Mouse (Mus musculus) kidney, embryonic 14.5 days (tissue): ENCODE results near the gene Pabpc5. TPM values are rescaled to one million over a fixed set of nuclear protein-coding genes. Genes with fewer than 3 reads are reported as not detected.

Experiments
- ATAC-seq: fragments of 200-750 bp; cut with Nextera tagmentation; 2 replicates; pipeline ENCODE4 v1.8.0; 2017; ENCODE audit warnings: moderate number of reproducible peaks, mild to moderate bottlenecking, moderate TSS enrichment, moderate library complexity; ENCODE audit not compliant: low FRiP score, low TSS enrichment
- H3K27ac ChIP-seq: fragments of 300-500 bp; sonication (generic); 2 replicates; pipeline ENCODE4 v1.5.1; 2014; ENCODE audit warnings: low read depth, mild to moderate bottlenecking, low read length, moderate library complexity, mixed read lengths
- H3K27me3 ChIP-seq: fragments of 300-500 bp; sonication (generic); 2 replicates; pipeline ENCODE4 v1.6.1; 2014; ENCODE audit warnings: mild to moderate bottlenecking, low read length; ENCODE audit not compliant: control insufficient read depth, insufficient read depth
- H3K36me3 ChIP-seq: fragments of 300-500 bp; sonication (generic); 2 replicates; pipeline ENCODE4 v1.6.1; 2014; ENCODE audit warnings: low read length, mixed read lengths; ENCODE audit not compliant: control insufficient read depth, insufficient read depth
- H3K4me1 ChIP-seq: fragments of 300-500 bp; sonication (generic); 2 replicates; pipeline ENCODE4 v1.6.1; 2014; ENCODE audit warnings: low read length, mixed read lengths; ENCODE audit not compliant: control insufficient read depth, insufficient read depth
- H3K4me2 ChIP-seq: fragments of 300-500 bp; sonication (generic); replicated peaks from 2 replicates; pipeline ENCODE4 v1.6.1; 2014; ENCODE audit warnings: low read depth, mild to moderate bottlenecking, low read length
- H3K4me3 ChIP-seq: fragments of 300-500 bp; sonication (generic); 2 replicates; pipeline ENCODE4 v1.5.1; 2014; ENCODE audit warnings: mild to moderate bottlenecking, low read length
- H3K9ac ChIP-seq: fragments of 300-500 bp; sonication (generic); 2 replicates; pipeline ENCODE4 v1.6.1; 2014; ENCODE audit warnings: low read depth, mild to moderate bottlenecking, low read length, moderate library complexity
- H3K9me3 ChIP-seq: fragments of 300-500 bp; sonication (generic); 2 replicates; pipeline ENCODE4 v1.6.1; 2016; ENCODE audit warnings: low read length; ENCODE audit not compliant: control insufficient read depth
- WGBS: fragments of 180-500 bp; shearing (Covaris S2); extraction: QIAGEN DNeasy Blood & Tissue Kit; methylation state at CpG from one replicate; pipeline ENCODE4 v1.1.7; 2014; 5-methylcytosine and 5-hydroxymethylcytosine counted together
- polyA plus RNA-seq: library from polyadenylated mRNA; unstranded; fragments of >200 nt; fragmentation: Nextera tagmentation; extraction: Ambion mirVana; gene quantifications from 2 replicates; pipeline ENCODE4 v1.2.1, GENCODE M21; 2014

The Pabpc5 gene
- 0.20 and 0.40 TPM in 2 replicates for polyA plus RNA-seq

DNA sequence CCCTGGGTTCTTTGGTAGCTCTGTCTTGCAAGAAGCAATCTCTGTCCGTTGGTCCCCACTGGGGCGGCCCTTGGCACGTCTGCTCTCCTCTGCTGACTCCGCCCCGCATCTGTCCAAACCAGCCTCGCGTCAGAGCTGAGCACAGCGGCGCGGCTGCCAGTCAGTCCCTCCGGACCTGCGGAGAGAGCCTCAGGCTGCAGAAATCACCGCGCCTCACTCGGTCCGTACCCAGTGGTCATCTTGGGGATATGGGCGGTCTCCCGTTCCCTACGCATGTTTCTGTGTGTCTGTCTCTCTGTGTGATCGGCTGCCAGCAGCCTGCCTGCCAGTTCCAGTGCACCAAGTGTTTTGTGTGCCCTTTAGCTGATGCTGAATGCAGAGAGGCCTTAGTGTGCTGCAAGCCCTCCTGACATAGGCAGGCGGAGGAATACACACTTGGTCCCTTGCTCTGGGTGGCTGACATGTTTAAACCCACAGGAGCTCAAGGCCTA is at the start of gene Pabpc5:
Gene Pabpc5 (plus strand): TSS at position 116 of the 491 bp plus-strand sequence.
- WGBS = 17% methylated on average over 21 of the region's 21 CpGs
- Histone ChIP-seq H3K36me3 (no peaks in the 10 kb centered on the region), H3K9ac (peak within 1 kb of the TSS; percentile 40; the same call in 1 of the 2 replicates), H3K9me3 (no peaks in the 10 kb centered on the region), H3K4me2 (peak within 1 kb of the TSS; percentile 41), H3K27me3 (no peaks in the 10 kb centered on the region), H3K4me3 (peak within 1 kb of the TSS; percentile 36), H3K27ac (no peak within 1 kb of the TSS), H3K4me1 (no peaks in the 10 kb centered on the region)
- ATAC-seq = peak; percentile 99

DNA sequence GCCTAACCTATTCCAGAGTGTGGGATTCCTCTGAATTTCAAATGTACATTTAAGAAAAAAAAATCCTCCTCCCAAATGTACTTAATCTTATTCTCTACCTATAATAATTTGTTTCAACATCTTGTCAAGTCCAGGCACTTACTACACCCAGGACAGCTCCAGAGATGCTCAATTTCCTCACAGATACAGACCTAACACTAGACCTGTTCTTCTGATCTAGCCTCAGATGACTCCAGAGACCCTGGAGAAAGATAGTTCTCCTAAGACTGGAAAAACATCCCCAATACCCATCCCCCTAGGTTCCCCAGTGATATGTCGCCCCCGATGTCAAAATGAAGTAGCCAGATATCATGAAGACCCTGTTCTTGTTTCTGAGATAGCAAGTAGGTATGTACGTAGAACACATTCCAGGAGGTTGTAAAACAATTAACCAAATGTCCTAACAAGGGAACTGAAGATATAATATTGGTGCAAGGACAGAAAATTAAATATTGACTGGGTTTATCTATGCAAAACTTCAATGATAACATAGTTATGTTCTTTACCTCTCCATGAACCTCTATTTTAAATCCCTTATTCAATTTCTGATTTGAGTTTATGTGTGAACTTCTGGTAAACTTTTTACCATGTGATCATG is 39.9 kb upstream of the Pabpc5 start:
- Histone ChIP-seq H3K27ac (no peak overlapping the region), H3K4me3 (no peak overlapping the region), H3K9me3 (no peaks in the 10 kb centered on the region), H3K9ac (no peak overlapping the region), H3K36me3 (no peaks in the 10 kb centered on the region), H3K4me2 (no peak overlapping the region), H3K27me3 (no peaks in the 10 kb centered on the region), H3K4me1 (no peaks in the 10 kb centered on the region)
- 89% methylated on average over 3 of the region's 3 CpGs for WGBS
- ATAC-seq = no peak

DNA sequence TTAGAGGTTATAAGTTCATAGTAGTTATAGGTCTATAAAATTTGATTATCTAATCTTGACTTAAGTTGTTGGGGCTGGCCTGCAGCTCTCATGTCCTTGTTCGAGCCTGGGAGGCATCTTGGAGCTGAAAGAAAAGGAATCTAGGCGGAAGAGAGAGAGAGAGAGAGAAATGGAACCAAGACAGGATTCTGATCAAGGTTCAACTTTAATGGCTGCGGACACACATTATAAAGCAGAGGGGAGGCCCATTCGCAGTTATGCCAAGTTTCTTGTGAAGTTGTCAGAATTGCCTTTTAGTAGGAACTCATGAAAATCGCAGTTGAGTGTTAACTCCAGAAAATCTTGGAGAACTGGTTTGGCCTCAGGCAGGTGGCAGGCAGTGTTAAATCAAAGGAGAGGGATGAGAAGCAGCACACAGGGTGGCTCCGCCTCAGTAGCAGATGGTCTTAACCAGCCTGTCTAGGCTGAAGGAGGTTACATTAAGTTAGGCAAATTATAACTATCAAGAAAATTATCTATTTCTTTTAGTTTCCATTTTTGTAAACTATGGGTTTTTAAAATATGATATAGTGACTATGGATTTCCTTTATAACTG is 38.6 kb upstream of the Pabpc5 start:
- H3K9ac ChIP-seq = no peak overlapping the region
- H3K27ac ChIP-seq = no peak overlapping the region
- no peak for ATAC-seq
- H3K9me3 ChIP-seq = no peaks in the 10 kb centered on the region
- no peaks in the 10 kb centered on the region for H3K36me3 ChIP-seq
- no peaks in the 10 kb centered on the region for H3K27me3 ChIP-seq
- 69% methylated on average over 6 of the region's 6 CpGs for WGBS
- no peak overlapping the region for H3K4me2 ChIP-seq
- H3K4me3 ChIP-seq = no peak overlapping the region
- no peaks in the 10 kb centered on the region for H3K4me1 ChIP-seq

DNA sequence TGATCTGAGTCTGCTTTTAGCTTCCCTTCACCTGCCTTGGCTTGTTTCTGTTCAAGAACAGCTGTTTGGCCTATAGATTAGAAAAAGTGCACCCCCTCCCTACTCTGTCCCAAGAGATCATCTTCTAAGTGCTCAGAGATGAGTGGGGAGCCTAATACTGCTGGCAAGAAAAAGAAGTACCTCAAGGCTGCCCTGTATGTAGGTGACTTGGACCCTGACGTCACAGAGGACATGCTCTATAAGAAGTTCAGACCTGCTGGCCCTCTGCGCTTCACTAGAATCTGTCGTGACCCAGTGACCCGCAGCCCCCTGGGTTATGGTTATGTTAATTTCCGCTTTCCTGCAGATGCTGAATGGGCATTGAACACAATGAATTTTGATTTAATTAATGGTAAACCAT is 856 bp downstream of the Pabpc5 start:
- no peaks in the 10 kb centered on the region for H3K9me3 ChIP-seq
- 88% methylated on average over 5 of the region's 5 CpGs for WGBS
- H3K27me3 ChIP-seq = no peaks in the 10 kb centered on the region
- H3K4me3 ChIP-seq = no peak overlapping the region
- ATAC-seq = no peak
- no peak overlapping the region for H3K27ac ChIP-seq
- H3K4me2 ChIP-seq = no peak overlapping the region
- no peak overlapping the region for H3K9ac ChIP-seq
- H3K36me3 ChIP-seq = no peaks in the 10 kb centered on the region
- H3K4me1 ChIP-seq = no peaks in the 10 kb centered on the region
